Mouse (Mus musculus): ENCODE measurements around the gene B230217C12Rik.

DNA sequence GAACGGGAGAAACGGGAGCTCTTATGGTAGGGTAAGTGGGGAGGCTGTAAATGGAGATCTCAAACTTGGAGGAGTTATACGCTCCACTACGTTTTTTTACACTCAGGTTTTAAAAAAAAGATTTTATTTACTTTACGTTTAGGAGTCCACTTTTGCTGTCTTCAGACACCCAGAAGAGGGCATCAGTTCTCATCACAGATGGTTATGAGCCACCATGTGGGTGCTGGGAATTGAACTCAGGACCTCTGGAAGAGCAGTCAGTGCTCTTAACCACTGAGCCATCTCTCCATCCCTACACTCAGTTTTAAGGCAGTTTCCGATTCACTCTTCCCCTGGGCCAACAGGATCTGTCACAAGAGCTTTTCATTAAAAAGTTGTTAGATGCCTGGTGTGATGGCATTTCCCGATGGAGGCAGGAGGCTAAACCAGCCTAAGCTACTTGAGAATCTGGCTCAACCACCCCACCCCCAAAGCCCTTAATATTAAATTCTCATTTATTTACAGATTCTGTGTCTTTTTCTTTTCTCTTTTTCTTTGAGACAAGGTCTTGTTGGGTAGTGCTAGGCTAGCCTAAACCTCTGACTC lies 44.1 kb downstream of the B230217C12Rik start:
- TF ChIP-seq CTCF (IDR thresholded peaks at IDR 0.05; ENCODE audit: control insufficient read depth, insufficient read depth, insufficient replicate concordance, low read depth, low read length) (no peak), POLR2A (IDR thresholded peaks at IDR 0.05; ENCODE audit: control insufficient read depth, low read depth, low read length) (no peak)

Measured in testis, adult 2 months (tissue).